Mouse (Mus musculus) testis, postnatal 10 days (tissue): ENCODE measurements around the gene Cox7b2.
"Not testable (repeated sequence)": the region's sequence is repeated elsewhere in the genome, so short reads cannot be mapped to it uniquely, and the experiment has no call there.

ENCODE experiments used
- DNase-seq: peaks from one replicate; pipeline ENCODE4 v3.0.0; 2021; ENCODE audit warnings: low spot score

Gene Cox7b2

GRCm38 (mm10) chr5:71548079-71548478, at the start of gene Cox7b2:
Gene Cox7b2, minus strand, starts transcription at chr5:71548205.
- no peak for DNase-seq

GRCm38 (mm10) chr5:71595321-71595720, 47.3 kb upstream of the Cox7b2 start:
- DNase-seq = no peak

GRCm38 (mm10) chr5:71593745-71594255, 45.8 kb upstream of the Cox7b2 start:
- DNase-seq = no peak

- DNase-seq = no peak
Measured at GRCm38 (mm10) chr5:71571646-71572237, 23.7 kb upstream of the Cox7b2 start.

- no peak for DNase-seq
Measured at GRCm38 (mm10) chr5:71545554-71545953, 2.5 kb downstream of the Cox7b2 start.

GRCm38 (mm10) chr5:71525486-71525885, 22.5 kb downstream of the Cox7b2 start:
- not testable (repeated sequence) for DNase-seq

GRCm38 (mm10) chr5:71502058-71502678, 45.8 kb downstream of the Cox7b2 start:
- DNase-seq = peak; percentile 78

GRCm38 (mm10) chr5:71495621-71496020, 52.4 kb downstream of the Cox7b2 start:
- no peak for DNase-seq

GRCm38 (mm10) chr5:71456957-71457356, 91.0 kb downstream of the Cox7b2 start:
- no peak for DNase-seq

- DNase-seq = no peak
Measured at GRCm38 (mm10) chr5:71440174-71440573, 107.8 kb downstream of the Cox7b2 start.
